Mouse (Mus musculus) hindbrain, embryonic 11.5 days (tissue): ENCODE data around the gene Ndn. TPM values are rescaled to one million over a fixed set of nuclear protein-coding genes. Genes with fewer than 3 reads are reported as not detected.

Source experiments
- ATAC-seq: fragments of 200-750 bp; cut with Nextera tagmentation; 2 replicates; pipeline ENCODE4 v1.8.0; 2017; ENCODE audit warnings: mild to moderate bottlenecking, moderate TSS enrichment, moderate library complexity; ENCODE audit not compliant: low FRiP score
- DNase-seq: peaks from one replicate; pipeline ENCODE4 v3.0.0-alpha.2; 2015; ENCODE audit warnings: low spot score
- H3K27ac ChIP-seq: fragments of 300-500 bp; sonication (generic); 2 replicates; pipeline ENCODE4 v1.5.1; 2014; ENCODE audit warnings: mild to moderate bottlenecking, low read depth, low read length
- H3K27me3 ChIP-seq: fragments of 300-500 bp; sonication (generic); 2 replicates; pipeline ENCODE4 v1.6.1; 2014; ENCODE audit warnings: mild to moderate bottlenecking, low read length, moderate library complexity, mixed read lengths; ENCODE audit not compliant: control insufficient read depth, insufficient read depth
- H3K36me3 ChIP-seq: fragments of 300-500 bp; sonication (generic); 2 replicates; pipeline ENCODE4 v1.6.1; 2014; ENCODE audit warnings: mild to moderate bottlenecking, low read length, moderate library complexity, mixed read lengths; ENCODE audit not compliant: control insufficient read depth, insufficient read depth
- H3K4me1 ChIP-seq: fragments of 300-500 bp; sonication (generic); replicated peaks from 2 replicates; pipeline ENCODE4 v1.6.1; 2014; ENCODE audit warnings: low read length, mixed read lengths; ENCODE audit not compliant: control insufficient read depth, insufficient read depth
- H3K4me2 ChIP-seq: fragments of 300-500 bp; sonication (generic); replicated peaks from 2 replicates; pipeline ENCODE4 v1.6.1; 2014; ENCODE audit warnings: mild to moderate bottlenecking, low read depth, low read length
- H3K4me3 ChIP-seq: fragments of 300-500 bp; sonication (generic); 2 replicates; pipeline ENCODE4 v1.5.1; 2014; ENCODE audit warnings: low read depth, low read length
- H3K9ac ChIP-seq: fragments of 300-500 bp; sonication (generic); 2 replicates; pipeline ENCODE4 v1.6.1; 2014; ENCODE audit warnings: low read depth, low read length
- H3K9me3 ChIP-seq: fragments of 300-500 bp; sonication (generic); 2 replicates; pipeline ENCODE4 v1.6.1; 2016; ENCODE audit warnings: low read length; ENCODE audit not compliant: control insufficient read depth
- WGBS: fragments of 180-500 bp; shearing (Covaris S2); extraction: QIAGEN DNeasy Blood & Tissue Kit; methylation state at CpG from one replicate; pipeline ENCODE4 v1.1.7; 2014; 5-methylcytosine and 5-hydroxymethylcytosine counted together
- polyA plus RNA-seq: library from polyadenylated mRNA; unstranded; fragments of >200 nt; fragmentation: Nextera tagmentation; extraction: Ambion mirVana; gene quantifications from 2 replicates; pipeline ENCODE4 v1.2.1, GENCODE M21; 2014

The Ndn gene
- 214 and 229 TPM in 2 replicates for polyA plus RNA-seq

DNA sequence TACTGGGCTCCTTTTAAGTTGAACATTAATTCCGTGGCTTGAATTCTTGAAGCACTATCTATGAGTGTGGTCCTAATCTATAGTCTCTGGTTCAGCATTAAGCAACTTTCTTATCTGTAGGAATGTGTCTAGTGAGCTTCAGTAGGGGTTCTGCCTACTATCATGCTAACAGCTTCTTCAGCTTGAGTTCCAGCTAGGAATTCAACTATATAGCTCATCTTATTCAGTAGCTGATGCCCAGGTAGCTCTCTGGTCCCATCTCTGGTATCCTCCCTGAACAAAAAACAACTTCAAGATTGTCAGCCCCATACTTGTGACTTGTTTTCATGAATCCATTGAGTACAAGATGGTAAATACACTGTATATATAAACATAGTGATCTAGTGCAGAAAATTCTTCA, at the start of gene Ndn:
Gene Ndn (plus strand): TSS at position 301 of the 400 bp plus-strand sequence.
- no peaks in the 10 kb centered on the region for H3K27me3 ChIP-seq

DNA sequence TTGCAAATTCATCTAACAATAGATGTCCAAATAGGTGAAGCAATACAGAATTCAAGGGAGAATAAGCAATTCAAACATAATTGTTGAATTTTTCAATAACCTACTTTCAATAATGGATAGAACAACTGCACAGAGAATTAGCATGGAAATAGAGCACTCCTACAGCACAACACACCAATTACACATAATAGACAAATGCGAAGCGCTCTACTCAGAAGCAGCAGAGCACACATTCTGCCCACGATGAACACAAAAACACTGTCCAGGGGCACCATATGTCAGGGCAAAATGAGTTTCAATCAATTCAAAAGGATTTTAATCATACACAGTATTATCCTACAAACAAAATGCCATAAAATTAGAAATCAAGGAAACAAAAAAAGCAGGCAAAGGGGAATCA, 43.9 kb upstream of the Ndn start:
- H3K4me1 ChIP-seq: no peaks in the 10 kb centered on the region
- no peak overlapping the region for H3K4me3 ChIP-seq
- no peak overlapping the region for H3K27ac ChIP-seq
- H3K9me3 ChIP-seq: no peaks in the 10 kb centered on the region
- no peaks in the 10 kb centered on the region for H3K27me3 ChIP-seq
- H3K4me2 ChIP-seq: no peak overlapping the region
- no peak for DNase-seq
- H3K9ac ChIP-seq: no peak overlapping the region
- WGBS: 59% methylated on average over 3 of the region's 3 CpGs
- ATAC-seq: 0 out of 2 replicates have a peak, but pooled peaks have one; percentile 58
- H3K36me3 ChIP-seq: no peaks in the 10 kb centered on the region

More for the DNA sequence above, at the start of gene Ndn:
- no peak within 1 kb of the TSS for H3K4me3 ChIP-seq
- no peak within 1 kb of the TSS for H3K9ac ChIP-seq
- WGBS: 64% methylated on average over 1 of the region's 1 CpGs
- no peak within 1 kb of the TSS for H3K4me2 ChIP-seq
- no peaks in the 10 kb centered on the region for H3K9me3 ChIP-seq
- H3K4me1 ChIP-seq: no peaks in the 10 kb centered on the region
- H3K27ac ChIP-seq: no peak within 1 kb of the TSS
- no peak for DNase-seq
- ATAC-seq: no peak
- H3K36me3 ChIP-seq: no peaks in the 10 kb centered on the region

DNA sequence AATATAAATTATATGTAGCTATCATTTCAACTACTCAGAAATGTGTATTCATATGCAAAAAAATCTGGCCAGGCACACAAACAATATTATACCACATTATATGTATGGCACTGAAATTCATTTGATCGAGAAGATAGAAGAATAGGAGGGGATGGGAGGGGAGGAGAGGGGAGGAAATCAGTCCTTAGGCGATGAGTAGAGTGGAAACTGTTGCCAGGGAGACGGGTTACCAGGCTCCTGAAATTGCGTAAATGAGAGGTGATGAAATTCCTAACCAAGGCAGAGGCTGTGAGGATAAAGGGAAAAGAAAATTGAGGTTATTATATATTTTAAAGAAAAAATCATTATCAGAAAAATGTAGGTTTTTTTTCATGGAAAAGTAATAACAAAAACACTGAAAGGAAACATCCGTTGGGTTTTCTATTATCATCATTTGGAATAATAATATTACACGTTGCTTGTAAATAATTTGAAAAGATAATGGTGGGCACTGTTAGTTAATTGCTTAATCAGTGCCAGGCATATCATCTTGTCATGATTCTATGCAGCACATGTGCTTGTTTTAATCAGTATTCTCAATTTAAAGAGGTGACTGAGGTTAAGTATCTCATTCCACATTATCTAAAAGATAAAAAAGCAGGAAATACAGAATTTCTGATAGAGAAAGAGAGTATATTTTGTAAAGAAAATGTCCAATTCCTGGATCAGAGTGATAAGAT, 39.3 kb upstream of the Ndn start:
- Histone ChIP-seq H3K4me3 (no peak overlapping the region), H3K9me3 (no peaks in the 10 kb centered on the region), H3K4me1 (no peaks in the 10 kb centered on the region), H3K27ac (0 out of 2 replicates have a peak overlapping the region, but pooled peaks have one; percentile 36), H3K4me2 (no peak overlapping the region), H3K36me3 (no peaks in the 10 kb centered on the region), H3K9ac (no peak overlapping the region), H3K27me3 (no peaks in the 10 kb centered on the region)
- DNase-seq (peak; percentile 31), ATAC-seq (peak; percentile 71)
- WGBS: 40% methylated on average over 6 of the region's 6 CpGs

DNA sequence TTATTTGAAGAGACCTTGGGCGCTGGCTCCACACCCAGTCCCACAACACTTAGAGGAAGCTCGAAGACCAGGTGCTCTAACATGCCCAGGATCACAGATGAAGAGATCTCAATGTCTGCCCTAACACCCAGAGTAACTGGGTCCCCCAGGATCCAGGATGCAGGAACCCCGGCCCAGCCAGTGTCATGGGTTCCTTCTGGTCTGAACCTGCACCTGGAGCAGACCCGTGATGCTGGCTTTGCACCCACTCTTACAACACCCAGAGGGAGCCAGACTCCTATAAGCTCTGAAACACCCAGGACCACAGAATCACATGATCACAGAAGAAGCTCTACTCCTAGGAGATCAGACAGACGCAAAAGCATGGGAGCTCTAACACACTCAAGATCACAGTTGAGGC, 29.6 kb upstream of the Ndn start:
- H3K27ac ChIP-seq: no peak overlapping the region
- no peaks in the 10 kb centered on the region for H3K27me3 ChIP-seq
- H3K4me3 ChIP-seq: no peak overlapping the region
- no peak for ATAC-seq
- no peaks in the 10 kb centered on the region for H3K36me3 ChIP-seq
- no peak overlapping the region for H3K4me2 ChIP-seq
- no peaks in the 10 kb centered on the region for H3K4me1 ChIP-seq
- WGBS: 76% methylated on average over 5 of the region's 5 CpGs
- H3K9ac ChIP-seq: no peak overlapping the region
- DNase-seq: no peak
- no peaks in the 10 kb centered on the region for H3K9me3 ChIP-seq

DNA sequence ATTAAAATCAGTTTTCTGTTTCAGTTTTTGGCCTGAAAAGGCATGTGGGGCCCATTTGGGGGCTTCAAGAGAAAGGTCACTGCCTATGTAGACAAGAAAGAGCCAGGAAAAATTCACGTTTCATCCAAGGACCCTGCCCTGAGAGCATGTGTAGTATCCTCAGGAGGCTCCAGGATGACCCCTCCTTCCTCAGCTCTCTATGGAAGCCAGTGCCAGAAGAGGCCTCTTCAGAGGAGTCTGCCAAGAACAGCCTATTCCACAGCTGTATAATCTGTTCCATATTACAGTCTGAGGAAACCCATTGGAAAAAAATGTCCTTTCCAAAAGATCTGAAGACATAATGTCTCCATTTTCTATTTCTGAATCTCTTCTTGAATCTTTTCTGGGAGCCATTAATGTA, 958 bp upstream of the Ndn start:
- 44% methylated on average over 1 of the region's 1 CpGs for WGBS
- no peaks in the 10 kb centered on the region for H3K4me1 ChIP-seq
- no peaks in the 10 kb centered on the region for H3K36me3 ChIP-seq
- H3K9ac ChIP-seq: no peak overlapping the region
- no peak for ATAC-seq
- no peak overlapping the region for H3K4me2 ChIP-seq
- H3K27ac ChIP-seq: no peak overlapping the region
- no peak for DNase-seq
- H3K9me3 ChIP-seq: no peaks in the 10 kb centered on the region
- H3K27me3 ChIP-seq: no peaks in the 10 kb centered on the region
- no peak overlapping the region for H3K4me3 ChIP-seq

DNA sequence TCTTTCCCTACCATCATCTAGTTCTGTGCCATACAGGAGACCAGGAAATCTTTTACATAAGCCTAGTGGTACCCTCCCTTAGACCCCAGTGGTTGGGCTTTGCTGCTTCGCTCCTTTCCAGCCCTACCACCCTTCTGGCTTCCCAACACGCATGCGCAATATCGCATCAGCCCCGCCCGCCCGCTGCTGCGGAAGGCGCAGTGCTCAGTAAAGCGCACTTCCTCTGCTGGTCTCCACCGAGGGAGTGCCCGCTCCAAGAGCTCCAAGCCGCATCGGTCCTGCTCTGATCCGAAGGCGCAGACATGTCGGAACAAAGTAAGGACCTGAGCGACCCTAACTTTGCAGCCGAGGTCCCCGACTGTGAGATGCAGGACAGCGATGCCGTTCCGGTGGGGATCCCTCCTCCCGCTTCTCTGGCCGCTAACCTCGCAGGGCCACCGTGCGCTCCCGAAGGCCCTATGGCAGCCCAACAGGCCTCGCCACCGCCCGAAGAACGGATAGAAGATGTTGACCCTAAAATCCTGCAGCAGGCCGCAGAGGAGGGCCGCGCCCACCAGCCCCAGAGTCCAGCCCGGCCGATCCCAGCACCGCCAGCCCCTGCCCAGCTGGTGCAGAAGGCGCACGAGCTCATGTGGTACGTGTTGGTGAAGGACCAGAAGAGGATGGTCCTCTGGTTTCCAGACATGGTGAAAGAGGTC, 1.9 kb downstream of the Ndn start:
- Histone ChIP-seq H3K4me3 (peak overlapping the region; percentile 45), H3K4me2 (peak overlapping the region; percentile 55), H3K9ac (peak overlapping the region; percentile 57), H3K27me3 (no peaks in the 10 kb centered on the region), H3K9me3 (no peaks in the 10 kb centered on the region), H3K27ac (peak overlapping the region; percentile 58), H3K36me3 (no peaks in the 10 kb centered on the region), H3K4me1 (no peaks in the 10 kb centered on the region)
- WGBS: 11% methylated on average over 42 of the region's 42 CpGs
- DNase-seq: peak; percentile 85
- ATAC-seq: peak; percentile 93

DNA sequence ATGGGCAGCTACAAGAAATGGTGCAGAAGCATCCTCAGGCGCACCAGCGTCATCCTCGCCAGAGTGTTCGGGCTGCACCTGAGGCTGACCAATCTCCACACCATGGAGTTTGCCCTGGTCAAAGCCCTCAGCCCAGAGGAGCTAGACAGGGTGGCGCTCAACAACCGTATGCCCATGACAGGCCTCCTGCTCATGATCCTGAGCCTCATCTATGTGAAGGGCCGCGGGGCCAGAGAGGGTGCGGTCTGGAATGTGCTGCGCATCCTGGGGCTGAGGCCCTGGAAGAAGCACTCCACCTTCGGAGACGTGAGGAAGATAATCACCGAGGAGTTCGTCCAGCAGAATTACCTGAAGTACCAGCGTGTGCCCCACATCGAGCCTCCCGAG, 2.4 kb downstream of the Ndn start:
- Histone ChIP-seq H3K27ac (peak overlapping the region; percentile 58), H3K4me3 (peak overlapping the region; percentile 45), H3K9me3 (no peaks in the 10 kb centered on the region), H3K9ac (peak overlapping the region; percentile 57), H3K4me1 (no peaks in the 10 kb centered on the region), H3K4me2 (peak overlapping the region; percentile 55), H3K27me3 (no peaks in the 10 kb centered on the region), H3K36me3 (no peaks in the 10 kb centered on the region)
- 32% methylated on average over 17 of the region's 17 CpGs for WGBS
- ATAC-seq (peak; percentile 59), DNase-seq (peak; percentile 19)

DNA sequence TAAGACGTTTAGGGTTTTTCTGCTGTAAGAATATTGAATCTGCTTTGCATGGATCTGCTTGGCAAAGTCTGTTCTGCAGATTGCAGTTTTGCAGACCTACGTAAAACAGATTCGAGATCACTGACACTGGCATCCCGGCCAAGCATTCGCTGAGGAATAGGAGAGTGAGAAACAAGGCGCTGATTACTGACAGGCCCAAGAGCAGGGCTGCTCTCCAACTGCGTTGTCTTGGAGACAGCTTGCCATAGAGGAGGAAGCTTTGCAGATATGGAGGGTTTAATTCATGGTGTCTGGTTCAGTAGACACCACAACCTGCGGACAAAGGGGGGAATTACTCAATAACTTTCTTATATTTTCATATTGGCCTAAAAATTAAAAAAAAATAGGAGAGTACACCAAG, 4.9 kb downstream of the Ndn start:
- 57% methylated on average over 8 of the region's 8 CpGs for WGBS
- H3K4me3 ChIP-seq: no peak overlapping the region

More for the DNA sequence above, 4.9 kb downstream of the Ndn start:
- no peak overlapping the region for H3K9ac ChIP-seq
- H3K27me3 ChIP-seq: no peaks in the 10 kb centered on the region
- H3K36me3 ChIP-seq: no peaks in the 10 kb centered on the region
- no peak for ATAC-seq
- H3K4me1 ChIP-seq: no peaks in the 10 kb centered on the region
- no peaks in the 10 kb centered on the region for H3K9me3 ChIP-seq
- no peak for DNase-seq
- no peak overlapping the region for H3K4me2 ChIP-seq
- H3K27ac ChIP-seq: no peak overlapping the region
